Mouse (Mus musculus): ENCODE data around the gene Hhat.

Hhat gene

GRCm38 (mm10) chr1:192544901-192545300 is 226.1 kb downstream of the Hhat start:
- DNase-seq = no peak

- no peak for DNase-seq
Measured at GRCm38 (mm10) chr1:192544091-192544490, 226.9 kb downstream of the Hhat start.

GRCm38 (mm10) chr1:192543686-192544085 is 227.3 kb downstream of the Hhat start:
- no peak for DNase-seq

- DNase-seq = no peak
Measured at GRCm38 (mm10) chr1:192542093-192542492, 228.9 kb downstream of the Hhat start.

GRCm38 (mm10) chr1:192537169-192537568 is 233.9 kb downstream of the Hhat start:
- DNase-seq = no peak

- DNase-seq = no peak
Measured at GRCm38 (mm10) chr1:192536440-192536839, 234.6 kb downstream of the Hhat start.

- no peak for DNase-seq
Measured at GRCm38 (mm10) chr1:192533016-192533415, 238.0 kb downstream of the Hhat start.

- DNase-seq = no peak
Measured at GRCm38 (mm10) chr1:192532212-192532611, 238.8 kb downstream of the Hhat start.

- no peak for DNase-seq
Measured at GRCm38 (mm10) chr1:192531490-192532146, 239.4 kb downstream of the Hhat start.

GRCm38 (mm10) chr1:192525711-192526350 is 245.2 kb downstream of the Hhat start:
- no peak for DNase-seq

GRCm38 (mm10) chr1:192522376-192523178 is 248.4 kb downstream of the Hhat start:
- no peak for DNase-seq

GRCm38 (mm10) chr1:192520836-192521435 is 250.1 kb downstream of the Hhat start:
- DNase-seq = peak in 1 of 2 experiments; percentile 5

- DNase-seq = no peak
Measured at GRCm38 (mm10) chr1:192519713-192520112, 251.3 kb downstream of the Hhat start.

GRCm38 (mm10) chr1:192515373-192515772 is 255.7 kb downstream of the Hhat start:
- DNase-seq = no peak

GRCm38 (mm10) chr1:192512821-192513220 is 258.2 kb downstream of the Hhat start:
- DNase-seq = no peak

GRCm38 (mm10) chr1:192503651-192504050 is 267.4 kb downstream of the Hhat start:
- DNase-seq = no peak

- DNase-seq = no peak
Measured at GRCm38 (mm10) chr1:192502835-192503234, 268.2 kb downstream of the Hhat start.

GRCm38 (mm10) chr1:192502016-192502415 is 269.0 kb downstream of the Hhat start:
- DNase-seq = no peak

GRCm38 (mm10) chr1:192497505-192497904 is 273.5 kb downstream of the Hhat start:
- no peak for DNase-seq

- DNase-seq = no peak
Measured at GRCm38 (mm10) chr1:192489908-192490825, 280.9 kb downstream of the Hhat start.

GRCm38 (mm10) chr1:192487571-192487970 is 283.5 kb downstream of the Hhat start:
- DNase-seq = no peak

- DNase-seq = no peak
Measured at GRCm38 (mm10) chr1:192485030-192485429, 286.0 kb downstream of the Hhat start.
